Mouse (Mus musculus): ENCODE results near the gene Zkscan17.

DNA sequence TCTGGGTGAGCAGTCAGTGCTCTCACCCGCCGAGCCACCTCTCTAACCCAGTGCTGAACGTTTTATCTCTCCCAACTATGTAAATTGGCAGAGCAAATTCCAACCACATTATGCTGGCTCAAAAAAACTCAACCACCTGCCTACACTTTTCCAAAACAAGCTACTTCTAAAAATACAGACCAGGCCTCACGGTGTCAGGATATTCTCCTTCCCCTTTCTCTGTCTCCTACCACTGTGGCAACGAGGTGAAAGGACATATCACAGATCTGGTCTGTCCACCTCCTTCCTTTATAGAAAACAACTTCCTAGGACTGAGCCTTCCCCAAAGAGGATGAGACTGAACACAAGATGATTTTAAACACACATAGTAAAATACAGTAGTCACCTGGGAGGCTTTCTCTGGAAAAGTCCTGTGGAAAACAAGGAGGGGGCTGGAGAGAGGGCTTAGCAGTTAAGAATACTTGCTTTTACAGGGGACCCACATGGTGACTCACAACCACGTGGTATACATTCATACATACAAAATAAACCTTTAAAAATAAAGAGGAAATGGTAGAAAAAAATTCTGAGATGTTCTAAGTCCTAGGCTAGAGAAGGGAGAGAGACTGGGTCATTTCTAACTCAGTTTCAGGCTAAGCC, 29.8 kb downstream of the Zkscan17 start:
- TF ChIP-seq CTCF (IDR thresholded peaks at IDR 0.05; ENCODE audit: low read depth) (no peak), EP300 (IDR thresholded peaks at IDR 0.05; ENCODE audit: low read depth) (no peak)

Measured in liver, embryonic 14.5 days (tissue).